Mouse (Mus musculus): Measurements from ENCODE around the gene Lrrc4.

DNA sequence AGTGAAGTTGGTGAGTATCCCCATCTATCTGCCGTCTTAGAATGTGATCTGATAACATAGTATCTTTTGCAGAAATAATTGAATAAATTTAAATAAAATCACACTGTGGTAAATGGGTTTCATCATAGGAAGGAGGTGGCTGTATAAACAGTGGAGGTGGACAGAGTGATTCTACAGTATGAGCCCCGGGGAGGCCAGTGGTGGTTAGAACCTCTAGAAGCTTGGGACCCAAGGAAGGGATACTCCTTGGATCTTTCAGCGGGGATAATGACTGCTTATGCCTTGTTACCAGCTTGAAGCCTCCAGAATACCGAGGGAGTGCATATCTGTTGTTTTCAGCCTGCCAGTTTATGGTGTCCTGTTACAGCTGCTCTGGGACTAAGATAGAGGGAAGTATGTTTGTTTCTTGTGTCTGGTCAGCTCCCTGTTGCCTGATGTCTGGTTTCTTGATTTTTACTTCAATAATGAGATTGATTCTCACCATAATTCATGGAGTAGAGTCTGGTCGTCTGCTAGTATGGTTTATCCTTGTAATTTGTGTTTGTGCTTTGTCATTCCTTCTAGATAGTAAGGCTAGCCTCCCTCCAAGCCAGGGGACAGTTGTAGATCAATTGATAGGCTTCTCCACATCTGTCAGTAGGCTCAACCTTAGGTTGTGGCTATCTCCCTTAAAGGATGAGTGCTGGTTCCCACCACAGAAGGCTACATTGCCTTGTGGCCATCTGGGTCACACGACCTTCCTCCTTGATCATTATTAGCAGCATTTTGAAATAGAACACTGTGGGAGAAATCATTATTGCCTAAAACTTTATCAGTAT is 195.8 kb downstream of the Lrrc4 start:
- TF ChIP-seq CTCF (IDR thresholded peaks at IDR 0.05; ENCODE audit: low read depth, low read length) (no peak), POLR2A (IDR thresholded peaks at IDR 0.05; ENCODE audit: insufficient read depth, low read length) (no peak), EP300 (IDR thresholded peaks at IDR 0.05; ENCODE audit: insufficient read depth, low read depth, low read length) (no peak)

Measured in ES-Bruce4 (cell line).